Mouse (Mus musculus): ENCODE data around the gene Lsamp. TPM values are rescaled to one million over a fixed set of nuclear protein-coding genes. Genes with fewer than 3 reads are reported as not detected.

The Lsamp gene
- total RNA-seq, 2 experiments from 2014 or later: not detected

DNA sequence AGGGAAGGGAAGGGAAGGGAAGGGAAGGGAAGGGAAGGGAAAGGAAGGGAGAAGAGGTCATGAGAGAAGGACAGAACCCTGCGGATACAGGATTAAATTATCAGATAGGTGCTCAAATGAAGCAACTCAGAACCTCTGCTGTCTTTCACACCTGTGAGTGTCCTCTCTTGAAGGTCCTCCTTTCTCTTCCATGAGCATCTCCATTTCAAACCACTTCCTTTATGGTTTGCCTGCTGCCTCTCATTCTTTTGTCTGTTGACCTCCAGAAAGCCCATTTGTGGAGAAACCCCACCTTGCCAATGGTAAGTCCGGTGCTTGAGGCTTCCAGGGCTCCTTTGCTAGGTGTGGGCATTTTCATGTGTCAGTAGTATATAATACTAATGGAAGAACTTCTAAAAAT is 2141.9 kb downstream of the Lsamp start:
- no peak for ATAC-seq (ENCODE audit: poor library complexity, severe bottlenecking)

DNA sequence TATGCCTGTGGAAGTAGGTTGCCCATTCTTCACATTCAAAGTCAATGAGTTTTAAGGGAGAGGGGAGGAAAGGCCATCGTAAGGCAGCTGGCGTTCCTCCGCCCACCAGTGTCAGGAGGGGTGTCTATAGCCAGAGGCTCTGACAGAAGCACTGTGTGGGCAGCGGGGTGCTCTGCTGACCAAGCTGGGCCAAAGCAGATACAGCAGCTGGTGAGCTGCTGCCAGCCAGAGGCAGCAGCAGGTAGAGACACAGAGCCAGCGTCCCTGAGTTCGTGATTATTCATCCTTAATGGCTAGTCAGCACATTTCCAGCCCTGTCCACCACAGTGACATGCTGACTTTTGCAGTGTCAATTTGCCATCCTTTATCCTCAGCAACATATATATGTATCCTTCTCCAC is 2163.0 kb downstream of the Lsamp start:
- no peak for ATAC-seq (ENCODE audit: poor library complexity, severe bottlenecking)

GRCm38 (mm10) chr16:42149216-42149942 is 2165.2 kb downstream of the Lsamp start:
- no peak for ATAC-seq (ENCODE audit: poor library complexity, severe bottlenecking)

DNA sequence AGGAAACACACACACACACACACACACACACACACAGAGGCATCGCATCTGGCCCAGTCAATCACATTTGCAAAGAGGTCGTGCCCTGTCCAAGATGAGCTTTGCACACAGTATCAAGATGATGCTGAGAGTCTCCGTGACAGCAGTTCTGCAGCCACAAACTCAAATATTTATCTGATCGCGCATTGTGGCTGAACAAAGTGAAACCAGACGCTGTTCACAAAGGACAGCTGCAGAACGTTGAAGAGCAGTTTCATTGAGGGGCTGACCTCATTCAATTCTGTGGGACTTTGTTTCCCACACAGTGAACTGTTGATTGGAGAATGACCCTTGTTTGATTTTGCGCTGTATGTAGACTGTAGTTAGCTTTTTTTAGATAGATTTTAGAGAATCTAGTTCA is 2168.5 kb downstream of the Lsamp start:
- no peak for ATAC-seq (ENCODE audit: poor library complexity, severe bottlenecking)

DNA sequence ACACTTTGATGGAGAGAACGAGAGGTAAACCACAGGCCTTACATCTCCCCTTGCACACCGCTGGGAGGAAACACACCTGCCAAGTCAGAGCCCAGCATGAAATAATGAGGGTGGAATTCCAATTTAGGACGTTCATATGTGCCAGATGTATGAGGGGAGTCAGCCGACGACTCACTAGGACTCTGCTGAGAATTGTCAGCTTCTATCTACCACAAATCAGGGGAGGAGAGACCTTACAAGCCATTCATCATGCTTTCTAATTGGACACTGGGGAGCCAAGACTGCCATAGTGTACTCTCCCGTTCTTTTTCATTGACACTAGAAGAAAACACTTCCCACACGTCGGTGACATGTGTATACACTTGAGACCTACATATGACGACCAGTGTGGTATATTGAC is 2173.7 kb downstream of the Lsamp start:
- no peak for ATAC-seq (ENCODE audit: poor library complexity, severe bottlenecking)

DNA sequence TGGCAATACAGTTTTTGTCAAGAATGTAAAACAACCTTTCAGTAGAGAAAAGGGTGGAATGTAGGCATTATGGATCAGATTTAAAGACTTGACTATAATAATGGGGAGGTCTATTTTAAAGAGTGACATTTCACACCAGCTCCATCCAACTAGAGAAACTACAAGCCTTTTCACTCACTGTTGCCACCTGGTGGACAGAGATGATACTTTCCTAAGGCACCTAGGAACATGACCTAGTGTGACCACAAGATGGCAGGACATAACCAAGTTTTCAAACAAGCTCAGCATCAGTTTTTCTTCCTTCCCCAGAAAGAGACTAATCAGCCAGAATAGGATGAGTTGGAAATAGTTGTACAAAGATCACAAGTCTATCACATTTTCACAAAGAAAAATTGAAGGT is 2180.8 kb downstream of the Lsamp start:
- peak; percentile 95 for ATAC-seq (ENCODE audit: poor library complexity, severe bottlenecking)

- ATAC-seq (ENCODE audit: poor library complexity, severe bottlenecking): no peak
These were observed 2184.1 kb downstream of the Lsamp start for GRCm38 (mm10) chr16:42168292-42168691.

GRCm38 (mm10) chr16:42169447-42170140 is 2185.4 kb downstream of the Lsamp start:
- peak; percentile 81 for ATAC-seq (ENCODE audit: poor library complexity, severe bottlenecking)

GRCm38 (mm10) chr16:42172476-42172875 is 2188.3 kb downstream of the Lsamp start:
- peak; percentile 85 for ATAC-seq (ENCODE audit: poor library complexity, severe bottlenecking)

DNA sequence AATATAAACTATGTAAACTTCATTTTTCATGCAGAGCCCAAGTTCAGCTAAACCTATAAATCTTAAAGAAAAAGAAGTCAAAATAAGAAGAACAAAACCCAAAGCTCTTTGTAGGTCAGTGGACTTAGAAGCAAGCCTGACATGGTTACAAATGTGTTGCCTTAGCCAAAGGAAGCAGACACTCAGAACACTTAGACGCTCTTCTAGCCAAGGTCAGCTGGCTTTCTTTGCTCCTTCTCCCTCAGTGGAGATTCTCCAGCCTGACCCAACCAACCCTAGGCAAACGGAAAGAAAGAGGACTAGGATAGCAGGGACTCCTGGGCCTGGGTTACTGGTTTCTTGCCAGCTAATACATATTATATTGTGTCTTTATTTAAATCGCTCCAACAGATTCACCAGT is 2194.7 kb downstream of the Lsamp start:
- ATAC-seq (ENCODE audit: poor library complexity, severe bottlenecking): no peak

GRCm38 (mm10) chr16:42180025-42180424 is 2195.9 kb downstream of the Lsamp start:
- peak; percentile 56 for ATAC-seq (ENCODE audit: poor library complexity, severe bottlenecking)

GRCm38 (mm10) chr16:42180473-42180872 is 2196.3 kb downstream of the Lsamp start:
- no peak for ATAC-seq (ENCODE audit: poor library complexity, severe bottlenecking)

DNA sequence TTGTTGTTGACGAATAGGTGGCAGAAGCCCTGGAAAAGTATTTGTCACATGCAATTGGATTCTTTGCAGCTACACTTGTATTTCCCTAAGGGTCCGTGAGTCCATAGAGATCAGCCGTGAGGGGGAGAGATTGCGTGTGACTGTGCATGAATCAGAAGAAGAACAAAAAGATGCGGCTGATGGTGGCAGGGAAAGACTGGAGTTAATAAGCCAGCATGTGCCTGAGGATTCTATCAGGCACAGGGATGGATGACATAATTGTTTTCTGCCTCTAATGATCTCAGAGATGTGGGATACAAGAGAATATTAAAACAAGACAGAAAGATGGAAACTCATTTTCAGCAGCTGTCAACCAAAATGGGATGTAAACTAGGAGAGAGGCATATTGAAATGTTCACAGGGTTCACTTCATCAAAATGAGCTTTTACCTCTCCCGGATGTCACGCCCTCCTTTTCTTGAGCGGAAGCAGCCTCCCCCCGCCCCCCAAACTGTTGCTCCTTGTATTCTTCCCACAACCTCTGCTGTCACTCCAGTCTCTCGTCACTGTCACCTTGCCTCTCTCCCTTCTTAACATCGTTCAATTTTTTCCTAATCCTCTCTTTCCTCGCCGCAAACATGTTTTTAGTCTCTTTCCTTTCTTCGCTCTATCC is 2205.4 kb downstream of the Lsamp start:
- no peak for ATAC-seq (ENCODE audit: poor library complexity, severe bottlenecking)

DNA sequence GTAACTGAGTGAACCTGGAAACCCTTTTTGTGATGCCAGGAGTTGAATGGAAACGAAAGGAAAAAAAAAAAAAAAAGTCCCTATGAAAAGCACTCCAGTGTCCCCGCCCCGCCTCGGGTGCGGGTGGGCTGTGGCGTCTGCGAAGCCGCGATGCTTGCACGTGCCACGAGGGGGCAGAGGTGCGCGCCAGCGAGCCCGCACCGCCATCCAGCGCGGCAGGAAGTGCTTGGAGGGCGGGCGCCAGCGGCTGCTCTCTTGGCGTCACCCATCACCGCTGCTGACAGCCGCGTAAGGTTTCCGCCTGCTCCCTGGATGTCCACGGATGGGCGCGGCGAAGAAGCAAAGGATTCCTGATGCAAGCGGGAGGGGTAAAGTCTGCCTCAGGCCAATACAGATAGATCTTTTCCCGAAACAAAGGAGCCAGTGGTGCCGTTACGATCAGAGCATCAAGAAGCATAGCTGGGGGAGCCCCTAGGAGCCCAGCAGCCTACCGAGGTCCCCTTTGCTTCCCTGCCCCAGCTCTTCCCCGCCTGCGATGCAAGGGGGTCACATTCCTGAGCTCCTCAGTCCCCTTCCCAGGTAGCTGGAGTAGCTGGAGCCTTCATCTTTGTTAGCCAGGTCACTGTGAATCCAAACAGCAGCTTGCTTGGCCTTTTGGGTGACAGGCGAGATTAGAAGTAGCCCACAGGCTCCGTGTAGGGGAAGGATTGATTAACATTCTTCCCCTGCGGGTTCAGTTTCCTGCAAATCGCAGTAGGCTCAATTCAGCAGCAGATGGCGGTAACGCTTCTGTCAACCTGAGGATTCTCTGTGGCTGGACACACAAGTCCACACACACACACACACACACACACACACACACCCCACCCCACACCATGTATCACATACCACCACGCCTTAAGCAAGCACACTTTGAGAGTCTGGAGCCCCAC is 2206.2 kb downstream of the Lsamp start:
- ATAC-seq (ENCODE audit: poor library complexity, severe bottlenecking): peak; percentile 98

All from megakaryocyte, adult 5-6 weeks (primary cell).